Mouse (Mus musculus) spleen, adult 2 months (tissue): ENCODE data around the gene Syt15. TPM values are rescaled to one million over a fixed set of nuclear protein-coding genes. Genes with fewer than 3 reads are reported as not detected.

Experiments
- DNase-seq, 2 experiments: peaks; one replicate each; pipeline versions ENCODE4 v3.0.0 to v3.0.0-alpha.2; 2012 to 2021; ENCODE audit warnings: low spot score in 2 of 2, low read depth in 1 of 2
- H3K27ac ChIP-seq: fragments of 200-500 bp; 2 replicates; pipeline ENCODE4 v1.5.1; 2012; ENCODE audit warnings: low read length, inconsistent platforms; ENCODE audit not compliant: insufficient read depth
- H3K27me3 ChIP-seq: fragments of 200-500 bp; 2 replicates; pipeline ENCODE4 v1.6.1; 2012; ENCODE audit warnings: mild to moderate bottlenecking, moderate library complexity, low read length, inconsistent platforms; ENCODE audit not compliant: control insufficient read depth, insufficient read depth
- H3K36me3 ChIP-seq: fragments of 200-500 bp; 2 replicates; pipeline ENCODE4 v1.6.1; 2012; ENCODE audit warnings: mild to moderate bottlenecking, low read length, inconsistent platforms; ENCODE audit not compliant: control insufficient read depth, insufficient read depth
- H3K4me1 ChIP-seq: fragments of 200-500 bp; 2 replicates; pipeline ENCODE4 v1.6.1; 2011; ENCODE audit warnings: inconsistent platforms; ENCODE audit not compliant: control insufficient read depth, insufficient read depth, insufficient read length
- H3K4me3 ChIP-seq: fragments of 200-500 bp; 2 replicates; pipeline ENCODE4 v1.5.1; 2011; ENCODE audit warnings: mild to moderate bottlenecking, inconsistent platforms; ENCODE audit not compliant: insufficient read depth, insufficient read length; ENCODE audit errors: extremely low read depth
- CTCF ChIP-seq: fragments of 200-500 bp; IDR thresholded peaks from 2 replicates; pipeline ENCODE4 v1.5.1; 2011; ENCODE audit warnings: mild to moderate bottlenecking, inconsistent platforms; ENCODE audit not compliant: insufficient read depth, insufficient read length, insufficient replicate concordance; ENCODE audit errors: extremely low read depth
- POLR2A ChIP-seq: fragments of 200-500 bp; IDR thresholded peaks from 2 replicates; pipeline ENCODE4 v1.6.1; 2011; ENCODE audit warnings: low read depth, low read length, inconsistent platforms
- WGBS: fragments of 180-500 bp; shearing (Covaris S2); methylation state at CpG from one replicate; pipeline ENCODE4 v1.1.7; 2018; 5-methylcytosine and 5-hydroxymethylcytosine counted together
- polyA plus RNA-seq: library from polyadenylated mRNA; depleted of rRNA; stranded (reverse); fragments of >200 nt; gene quantifications from 2 replicates; pipeline ENCODE4 v1.2.3, GENCODE M21; 2012

Gene Syt15
- polyA plus RNA-seq, 1 experiment = 3.9 TPM

- no peaks in the 10 kb centered on the region for H3K27me3 ChIP-seq
- TF ChIP-seq CTCF (no peak), POLR2A (no peak)
- WGBS = 75% methylated on average over 4 of the region's 4 CpGs
- no peaks in the 10 kb centered on the region for H3K4me1 ChIP-seq
- no peak overlapping the region for H3K4me3 ChIP-seq
- no peaks in the 10 kb centered on the region for H3K36me3 ChIP-seq
- no peak for DNase-seq
- H3K27ac ChIP-seq = no peak overlapping the region
These were observed 7.2 kb downstream of the Syt15 start for GRCm38 (mm10) chr14:34226566-34226965.

GRCm38 (mm10) chr14:34227981-34228380, 8.6 kb downstream of the Syt15 start:
- no peak for DNase-seq
- Histone ChIP-seq H3K4me3 (no peak overlapping the region), H3K27me3 (no peaks in the 10 kb centered on the region), H3K4me1 (no peaks in the 10 kb centered on the region), H3K27ac (no peak overlapping the region), H3K36me3 (no peaks in the 10 kb centered on the region)
- TF ChIP-seq POLR2A (no peak), CTCF (no peak)
- 70% methylated on average over 12 of the region's 12 CpGs for WGBS

- H3K4me1 ChIP-seq = no peaks in the 10 kb centered on the region
- no peaks in the 10 kb centered on the region for H3K27me3 ChIP-seq
- DNase-seq = no peak
- H3K27ac ChIP-seq = no peak overlapping the region
- no peaks in the 10 kb centered on the region for H3K36me3 ChIP-seq
- H3K4me3 ChIP-seq = no peak overlapping the region
- TF ChIP-seq CTCF (no peak), POLR2A (no peak)
- WGBS = 95% methylated on average over 10 of the region's 10 CpGs
These were observed 9.6 kb downstream of the Syt15 start for GRCm38 (mm10) chr14:34228830-34229506.

GRCm38 (mm10) chr14:34232340-34232739, 12.9 kb downstream of the Syt15 start:
- DNase-seq = no peak
- H3K4me3 ChIP-seq = no peak overlapping the region
- H3K36me3 ChIP-seq = peaks cover 2% of the 10 kb centered on the region; the same call in 1 of the 2 replicates
- no peaks in the 10 kb centered on the region for H3K4me1 ChIP-seq
- H3K27ac ChIP-seq = no peak overlapping the region
- 75% methylated on average over 7 of the region's 7 CpGs for WGBS
- no peaks in the 10 kb centered on the region for H3K27me3 ChIP-seq
- TF ChIP-seq CTCF (no peak), POLR2A (no peak)

GRCm38 (mm10) chr14:34232866-34233680, 13.7 kb downstream of the Syt15 start:
- Histone ChIP-seq H3K4me1 (no peaks in the 10 kb centered on the region), H3K36me3 (peaks cover 5% of the 10 kb centered on the region), H3K4me3 (no peak overlapping the region), H3K27me3 (no peaks in the 10 kb centered on the region), H3K27ac (no peak overlapping the region)
- WGBS = 90% methylated on average over 9 of the region's 9 CpGs
- no peak for DNase-seq
- TF ChIP-seq CTCF (no peak), POLR2A (no peak)

GRCm38 (mm10) chr14:34233846-34234245, 14.5 kb downstream of the Syt15 start:
- Histone ChIP-seq H3K4me1 (no peaks in the 10 kb centered on the region), H3K36me3 (peaks cover 5% of the 10 kb centered on the region), H3K4me3 (no peak overlapping the region), H3K27me3 (no peaks in the 10 kb centered on the region), H3K27ac (no peak overlapping the region)
- WGBS = 80% methylated on average over 4 of the region's 4 CpGs
- TF ChIP-seq CTCF (no peak), POLR2A (no peak)
- no peak for DNase-seq

GRCm38 (mm10) chr14:34234630-34235380, 15.4 kb downstream of the Syt15 start:
- no peak for DNase-seq
- Histone ChIP-seq H3K27me3 (no peaks in the 10 kb centered on the region), H3K4me3 (no peak overlapping the region), H3K36me3 (peaks cover 5% of the 10 kb centered on the region), H3K4me1 (no peaks in the 10 kb centered on the region), H3K27ac (no peak overlapping the region)
- WGBS = 61% methylated on average over 16 of the region's 16 CpGs
- TF ChIP-seq POLR2A = no peak
- no peak for TF ChIP-seq CTCF
